Mouse (Mus musculus) CH12.LX (cell line): Measurements from ENCODE around the gene Gm20388. TPM values are rescaled to one million over a fixed set of nuclear protein-coding genes. Genes with fewer than 3 reads are reported as not detected.

Experiments
- DNase-seq: peaks from one replicate; pipeline ENCODE4 v3.0.0-alpha.2; 2013; ENCODE audit errors: extremely low read depth
- H3K27ac ChIP-seq: 2 replicates; pipeline ENCODE4 v1.5.1; 2012; ENCODE audit warnings: low read depth, mild to moderate bottlenecking, control low read depth, moderate library complexity; ENCODE audit not compliant: insufficient read depth
- H3K27me3 ChIP-seq: replicated peaks from 2 replicates; pipeline ENCODE3; 2012; ENCODE audit warnings: inconsistent platforms
- H3K36me3 ChIP-seq, 2 experiments: replicated peaks in 1 of 2; 2 replicates each; pipeline versions ENCODE3 to v1.6.1; 2012; ENCODE audit warnings: inconsistent platforms in 1 of 2, low read length in 1 of 2, mild to moderate bottlenecking in 1 of 2, mixed read lengths in 1 of 2, moderate library complexity in 1 of 2; ENCODE audit not compliant: control insufficient read depth in 1 of 2, insufficient read depth in 1 of 2
- H3K4me1 ChIP-seq, 2 experiments: 2 replicates each; pipeline ENCODE4 v1.6.1; 2012; ENCODE audit warnings: inconsistent platforms in 1 of 2, moderate library complexity in 1 of 2; ENCODE audit not compliant: insufficient read depth in 2 of 2, control insufficient read depth in 1 of 2
- H3K4me2 ChIP-seq: 2 replicates; pipeline ENCODE4 v1.6.1; 2012; ENCODE audit warnings: low read depth, mild to moderate bottlenecking, control low read depth; ENCODE audit not compliant: poor library complexity, insufficient read depth, severe bottlenecking
- H3K4me3 ChIP-seq, 3 experiments: fragments of 150-350 bp in 1 of 3; sonication (generic) in 1 of 3; replicated peaks in 1 of 3; 2 replicates each; pipeline versions ENCODE3 to v1.5.1; 2011 to 2012; ENCODE audit warnings: low read depth in 2 of 3, low read length in 2 of 3, mild to moderate bottlenecking in 2 of 3, moderate library complexity in 2 of 3, control low read depth in 1 of 3, improper control_type of control experiment in 1 of 3, inconsistent platforms in 1 of 3, mixed read lengths in 1 of 3; ENCODE audit not compliant: poor library complexity in 1 of 3
- H3K79me2 ChIP-seq: replicated peaks from 2 replicates; pipeline ENCODE4 v1.6.1; 2012; ENCODE audit warnings: mild to moderate bottlenecking, moderate library complexity; ENCODE audit not compliant: control insufficient read depth, poor library complexity, insufficient read depth, severe bottlenecking; ENCODE audit errors: extremely low read depth
- H3K9ac ChIP-seq: 2 replicates; pipeline ENCODE4 v1.6.1; 2012; ENCODE audit warnings: low read depth, mild to moderate bottlenecking, control low read depth, moderate library complexity; ENCODE audit not compliant: insufficient read depth
- H3K9me3 ChIP-seq: replicated peaks from 2 replicates; pipeline ENCODE3; 2012; ENCODE audit warnings: low read length, inconsistent platforms, mixed read lengths
- CHD2 ChIP-seq: IDR thresholded peaks from 2 replicates; pipeline ENCODE4 v1.6.1; 2011; ENCODE audit warnings: low read length, improper control_type of control experiment
- CTCF ChIP-seq, 2 experiments: IDR thresholded peaks in 1 of 2; conservative IDR thresholded peaks in 1 of 2; 2 replicates each; pipeline ENCODE4 v1.5.1; 2011 to 2012; ENCODE audit warnings: low read depth in 2 of 2, low read length in 2 of 2, improper control_type of control experiment in 1 of 2, inconsistent platforms in 1 of 2, mild to moderate bottlenecking in 1 of 2, moderate library complexity in 1 of 2
- ELF1 ChIP-seq: IDR thresholded peaks from 2 replicates; pipeline ENCODE4 v1.6.1; 2014; ENCODE audit warnings: low read depth, mild to moderate bottlenecking, inconsistent platforms, low read length, improper control_type of control experiment
- EP300 ChIP-seq: IDR thresholded peaks from 2 replicates; pipeline ENCODE4 v1.6.1; 2011; ENCODE audit warnings: low read length, improper control_type of control experiment
- HCFC1 ChIP-seq: IDR thresholded peaks from 2 replicates; pipeline ENCODE4 v1.6.1; 2012; ENCODE audit warnings: low read depth, mild to moderate bottlenecking, inconsistent platforms, low read length, improper control_type of control experiment
- JUND ChIP-seq: conservative IDR thresholded peaks from 2 replicates; pipeline ENCODE4 v1.6.1; 2011; ENCODE audit warnings: low read depth, low read length, improper control_type of control experiment
- MAFK ChIP-seq: IDR thresholded peaks from 2 replicates; pipeline ENCODE4 v1.6.1; 2011; ENCODE audit warnings: low read length, improper control_type of control experiment; ENCODE audit not compliant: insufficient replicate concordance
- MAZ ChIP-seq: IDR thresholded peaks from 2 replicates; pipeline ENCODE4 v1.6.1; 2012; ENCODE audit warnings: low read depth, mild to moderate bottlenecking, inconsistent platforms, low read length, improper control_type of control experiment, moderate library complexity
- MXI1 ChIP-seq: IDR thresholded peaks from 2 replicates; pipeline ENCODE4 v1.6.1; 2011; ENCODE audit warnings: mild to moderate bottlenecking, low read depth, low read length, improper control_type of control experiment
- MYC ChIP-seq: IDR thresholded peaks from 2 replicates; pipeline ENCODE4 v1.6.1; 2011; ENCODE audit warnings: low read depth, mild to moderate bottlenecking, improper control_type of control experiment, low read length
- NELFE ChIP-seq: IDR thresholded peaks from 2 replicates; pipeline ENCODE4 v1.6.1; 2011; ENCODE audit warnings: low read depth, low read length, improper control_type of control experiment
- NRF1 ChIP-seq: IDR thresholded peaks from 2 replicates; pipeline ENCODE4 v1.6.1; 2014; ENCODE audit warnings: low read depth, mild to moderate bottlenecking, inconsistent platforms, low read length, improper control_type of control experiment, moderate library complexity
- PAX5 ChIP-seq: IDR thresholded peaks from 2 replicates; pipeline ENCODE4 v1.6.1; 2012; ENCODE audit warnings: low read length, inconsistent platforms, mixed read lengths
- RCOR1 ChIP-seq: conservative IDR thresholded peaks from 2 replicates; pipeline ENCODE4 v1.6.1; 2012; ENCODE audit warnings: low read depth, mild to moderate bottlenecking, inconsistent platforms, low read length, improper control_type of control experiment
- SMC3 ChIP-seq: IDR thresholded peaks from 2 replicates; pipeline ENCODE4 v1.6.1; 2011; ENCODE audit warnings: low read depth, low read length, improper control_type of control experiment
- UBTF ChIP-seq: IDR thresholded peaks from 2 replicates; pipeline ENCODE4 v1.6.1; 2012; ENCODE audit warnings: low read depth, mild to moderate bottlenecking, inconsistent platforms, low read length, improper control_type of control experiment, moderate library complexity
- USF2 ChIP-seq: conservative IDR thresholded peaks from 2 replicates; pipeline ENCODE4 v1.6.1; 2011; ENCODE audit warnings: low read depth, low read length, improper control_type of control experiment
- ZKSCAN1 ChIP-seq: IDR thresholded peaks from 2 replicates; pipeline ENCODE4 v1.6.1; 2012; ENCODE audit warnings: low read depth, inconsistent platforms, low read length, improper control_type of control experiment, borderline replicate concordance
- ZNF384 ChIP-seq: IDR thresholded peaks from 2 replicates; pipeline ENCODE4 v1.6.1; 2012; ENCODE audit warnings: low read depth, low read length, improper control_type of control experiment, inconsistent platforms
- dilution Hi-C: fragments of 300-500 bp; cut with MboI; formaldehyde crosslinking; loops from 2 replicates; pipeline ENCODE4 v1.14.3; 2020; ENCODE audit warnings: low sequenced_read_pairs; ENCODE audit not compliant: extremely low pct_unique_long_range_greater_than_20kb, extremely low pct_ligation_motif_present
- in situ Hi-C: fragments of 300-500 bp; cut with MboI; formaldehyde crosslinking; loops from 3 replicates; pipeline ENCODE4 v1.14.3; 2019; ENCODE audit warnings: low sequenced_read_pairs, low pct_ligation_motif_present, low pct_unique_long_range_greater_than_20kb, mixed read lengths
- polyA plus RNA-seq: library from polyadenylated mRNA; unstranded; fragments of >175 nt; gene quantifications from 2 replicates; pipeline ENCODE4 v1.2.1, GENCODE M21; 2012; ENCODE audit warnings: low read depth; ENCODE audit not compliant: insufficient read length
- total RNA-seq, 2 experiments: library from RNA; depleted of rRNA; stranded (reverse); fragments of 300-350 nt in 1 of 2; fragments of >200 nt in 1 of 2; gene quantifications; 2 replicates each; pipeline ENCODE4 v1.2.3; 2012 to 2014

Gene Gm20388
- total and polyA plus RNA-seq, 3 experiments = 14.8 to 26.3 (median 22.2) TPM

DNA sequence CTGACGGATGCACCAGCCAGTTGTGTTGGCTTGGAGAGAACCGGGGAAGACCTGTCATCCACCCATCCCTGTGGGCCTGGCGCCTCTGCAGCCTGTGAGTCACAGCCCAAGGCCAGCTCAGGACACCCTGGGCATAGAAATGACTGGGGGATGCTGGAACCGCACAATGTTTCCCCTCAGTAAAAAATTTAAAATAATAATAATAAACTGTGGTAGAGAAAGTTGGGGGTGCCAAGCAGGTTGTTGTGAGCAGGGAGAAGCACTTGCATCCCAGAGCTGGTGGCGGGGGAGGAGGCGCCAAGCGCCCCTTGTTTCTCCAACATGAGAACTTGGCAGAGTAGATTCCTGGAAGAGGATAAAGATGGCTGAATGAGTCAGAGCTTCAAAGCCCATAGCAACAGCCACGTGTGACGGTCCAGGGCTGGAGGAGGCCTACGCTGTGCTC lies 1534.4 kb downstream of the Gm20388 start:
- Histone ChIP-seq H3K36me3 (no peaks in the 10 kb centered on the region), H3K4me3 (no peak overlapping the region), H3K79me2 (no peaks in the 10 kb centered on the region), H3K27me3 (peaks cover 68% of the 10 kb centered on the region), H3K27ac (no peak overlapping the region), H3K9ac (no peak overlapping the region), H3K4me1 (peaks cover 5% of the 10 kb centered on the region in 2 experiments), H3K9me3 (no peaks in the 10 kb centered on the region), H3K4me2 (no peak overlapping the region)
- dilution Hi-C loops (no loop called here), in situ Hi-C loops (no loop called here)
- TF ChIP-seq HCFC1 = no peak
- TF ChIP-seq SMC3 = no peak
- no peak for TF ChIP-seq UBTF
- no peak for TF ChIP-seq NRF1
- no peak for TF ChIP-seq MYC
- TF ChIP-seq MXI1 = no peak
- no peak for TF ChIP-seq PAX5
- TF ChIP-seq CHD2 = no peak
- no peak for TF ChIP-seq MAFK
- TF ChIP-seq NELFE = no peak
- TF ChIP-seq CTCF (conservative IDR thresholded peaks at IDR 0.05 in 1 of 2, IDR thresholded peaks at IDR 0.05 in 1 of 2; ENCODE audit: low read depth in 2 of 2, low read length in 2 of 2) = no peak
- TF ChIP-seq MAZ = no peak
- no peak for TF ChIP-seq JUND
- TF ChIP-seq RCOR1 = no peak
- TF ChIP-seq ZKSCAN1 = no peak
- no peak for TF ChIP-seq EP300
- TF ChIP-seq ZNF384 = no peak
- DNase-seq = no peak

DNA sequence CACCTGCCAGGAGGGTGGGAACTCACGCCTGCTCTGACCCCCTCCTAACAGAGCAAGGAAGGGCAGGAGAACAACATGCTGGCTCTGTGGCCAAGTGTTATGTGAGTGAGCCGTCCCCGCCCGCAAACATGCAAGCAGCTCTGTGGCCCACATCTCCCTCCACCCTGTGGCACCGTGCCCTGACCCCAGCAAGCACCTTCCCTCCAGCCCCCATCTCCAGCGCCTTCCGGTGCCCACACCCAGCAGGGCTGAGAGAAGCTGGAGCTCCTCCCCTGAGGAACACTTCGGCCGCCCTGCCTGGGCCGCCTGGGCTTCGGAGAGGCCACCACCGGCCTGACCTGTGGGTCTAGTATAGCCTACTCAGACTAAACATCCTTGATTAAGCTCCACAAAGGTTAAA lies 1535.5 kb downstream of the Gm20388 start:
- no peak overlapping the region for H3K4me2 ChIP-seq
- H3K9ac ChIP-seq = no peak overlapping the region
- dilution Hi-C loops (no loop called here), in situ Hi-C loops (no loop called here)
- no peaks in the 10 kb centered on the region; a peak in 1 of 4 replicates for H3K4me1 ChIP-seq
- H3K9me3 ChIP-seq = no peaks in the 10 kb centered on the region
- no peaks in the 10 kb centered on the region for H3K36me3 ChIP-seq
- no peak for DNase-seq
- no peaks in the 10 kb centered on the region for H3K79me2 ChIP-seq
- no peak overlapping the region for H3K27ac ChIP-seq
- peaks cover 69% of the 10 kb centered on the region for H3K27me3 ChIP-seq
- H3K4me3 ChIP-seq = no peak overlapping the region
- TF ChIP-seq ELF1 (no peak), CTCF (conservative IDR thresholded peaks at IDR 0.05 in 1 of 2, IDR thresholded peaks at IDR 0.05 in 1 of 2; ENCODE audit: low read depth in 2 of 2, low read length in 2 of 2) (no peak), USF2 (no peak), MAZ (no peak)
